Mouse (Mus musculus) lung, postnatal 0 days (tissue): ENCODE results near the gene Mrc2.

Experiments
- CTCF ChIP-seq: IDR thresholded peaks from 2 replicates; pipeline ENCODE4 v1.5.1; 2016; ENCODE audit warnings: antibody characterized with exemption, mild to moderate bottlenecking
- EP300 ChIP-seq: IDR thresholded peaks from 2 replicates; pipeline ENCODE4 v1.6.1; 2016; ENCODE audit warnings: antibody characterized with exemption, mild to moderate bottlenecking, control low read depth

DNA sequence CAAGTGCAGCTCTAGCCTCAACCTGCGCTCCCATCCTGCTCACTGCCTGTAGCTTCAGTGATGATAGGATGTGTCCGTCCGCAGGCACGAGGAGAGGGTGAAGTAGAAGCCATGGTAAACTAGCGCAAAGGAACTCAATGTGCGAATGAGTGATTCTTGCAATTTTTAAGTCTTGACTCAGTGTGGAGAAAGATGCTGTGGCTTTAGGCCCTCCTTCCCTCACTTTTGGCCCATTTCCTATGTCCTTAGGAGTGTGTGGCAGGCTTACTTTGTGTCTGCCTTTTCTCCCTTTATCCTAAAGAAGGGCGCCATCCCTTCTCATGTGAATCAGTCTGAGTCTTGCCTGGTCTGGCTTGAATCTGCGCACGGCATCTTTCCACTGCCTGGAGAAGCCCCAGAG, 9.4 kb upstream of the Mrc2 start:
- 0 out of 2 replicates have a peak, but pooled peaks have one; percentile 2 for TF ChIP-seq EP300
- TF ChIP-seq CTCF = no peak
